Mouse (Mus musculus) megakaryocyte, embryonic 14.5 days (primary cell): ENCODE data around the gene Ncaph2.

ENCODE experiments used
- FLI1 ChIP-seq: IDR thresholded peaks from 2 replicates; pipeline ENCODE4 v1.6.1; 2012; ENCODE audit warnings: low read length, inconsistent platforms, mixed read lengths
- GATA1 ChIP-seq: IDR thresholded peaks from 3 replicates; pipeline ENCODE4 v1.6.1; 2012; ENCODE audit warnings: mixed read lengths, low read length, inconsistent platforms, borderline replicate concordance

- TF ChIP-seq GATA1 (no peak), FLI1 (no peak)
These were observed 46.9 kb upstream of the Ncaph2 start for GRCm38 (mm10) chr15:89308406-89309139.
